Mouse (Mus musculus) thymus, adult 2 months (tissue): Measurements from ENCODE around the gene Gm37240. TPM values are rescaled to one million over a fixed set of nuclear protein-coding genes. Genes with fewer than 3 reads are reported as not detected.

ENCODE experiments used
- DNase-seq: peaks from one replicate; pipeline ENCODE4 v3.0.0; 2021
- H3K27ac ChIP-seq: fragments of 200-500 bp; 2 replicates; pipeline ENCODE4 v1.5.1; 2012; ENCODE audit warnings: low read length, control low read depth; ENCODE audit not compliant: control insufficient read depth, insufficient read depth
- H3K27me3 ChIP-seq: fragments of 200-500 bp; 2 replicates; pipeline ENCODE4 v1.6.1; 2012; ENCODE audit warnings: mild to moderate bottlenecking, low read length, moderate library complexity, mixed read lengths; ENCODE audit not compliant: control insufficient read depth, insufficient read depth
- H3K36me3 ChIP-seq: fragments of 200-500 bp; 2 replicates; pipeline ENCODE4 v1.6.1; 2012; ENCODE audit warnings: mild to moderate bottlenecking, low read length, moderate library complexity; ENCODE audit not compliant: control insufficient read depth, insufficient read depth
- H3K4me1 ChIP-seq: fragments of 200-500 bp; replicated peaks from 2 replicates; pipeline ENCODE4 v1.6.1; 2012; ENCODE audit warnings: low read length; ENCODE audit not compliant: control insufficient read depth, insufficient read depth
- H3K4me3 ChIP-seq: fragments of 200-500 bp; 2 replicates; pipeline ENCODE4 v1.5.1; 2012; ENCODE audit warnings: mild to moderate bottlenecking, low read length, control low read depth, moderate library complexity; ENCODE audit not compliant: control insufficient read depth, insufficient read depth
- CTCF ChIP-seq: fragments of 200-500 bp; IDR thresholded peaks from 2 replicates; pipeline ENCODE4 v1.5.1; 2012; ENCODE audit warnings: mild to moderate bottlenecking, control low read depth, low read length, moderate library complexity, borderline replicate concordance; ENCODE audit not compliant: control insufficient read depth, poor library complexity, insufficient read depth; ENCODE audit errors: extremely low read depth
- POLR2A ChIP-seq: fragments of 200-500 bp; IDR thresholded peaks from 2 replicates; pipeline ENCODE4 v1.6.1; 2012; ENCODE audit warnings: mild to moderate bottlenecking, low read length, control low read depth, moderate library complexity; ENCODE audit not compliant: control insufficient read depth, poor library complexity, insufficient read depth; ENCODE audit errors: extremely low read depth
- WGBS: fragments of 180-500 bp; shearing (Covaris S2); methylation state at CpG from one replicate; pipeline ENCODE4 v1.1.7; 2018; 5-methylcytosine and 5-hydroxymethylcytosine counted together
- polyA plus RNA-seq: library from polyadenylated mRNA; depleted of rRNA; stranded (reverse); fragments of >200 nt; gene quantifications from 2 replicates; pipeline ENCODE4 v1.2.3, GENCODE M21; 2012

The Gm37240 gene
- polyA plus RNA-seq, 1 experiment, result 7.0 TPM

- H3K4me1 ChIP-seq, result no peaks in the 10 kb centered on the region
- TF ChIP-seq CTCF (no peak), POLR2A (no peak)
- H3K27me3 ChIP-seq, result no peaks in the 10 kb centered on the region
- H3K36me3 ChIP-seq, result peaks cover 12% of the 10 kb centered on the region
- no peak for DNase-seq
- no peak overlapping the region for H3K4me3 ChIP-seq
- no peak overlapping the region for H3K27ac ChIP-seq
- WGBS, result 93% methylated on average over 2 of the region's 2 CpGs
Measured at GRCm38 (mm10) chr3:84701509-84701908, 1185.8 kb downstream of the Gm37240 start.

GRCm38 (mm10) chr3:84696428-84696917, 1190.8 kb downstream of the Gm37240 start:
- H3K27ac ChIP-seq, result no peak overlapping the region
- no peak for TF ChIP-seq CTCF
- no peak for TF ChIP-seq POLR2A

DNA sequence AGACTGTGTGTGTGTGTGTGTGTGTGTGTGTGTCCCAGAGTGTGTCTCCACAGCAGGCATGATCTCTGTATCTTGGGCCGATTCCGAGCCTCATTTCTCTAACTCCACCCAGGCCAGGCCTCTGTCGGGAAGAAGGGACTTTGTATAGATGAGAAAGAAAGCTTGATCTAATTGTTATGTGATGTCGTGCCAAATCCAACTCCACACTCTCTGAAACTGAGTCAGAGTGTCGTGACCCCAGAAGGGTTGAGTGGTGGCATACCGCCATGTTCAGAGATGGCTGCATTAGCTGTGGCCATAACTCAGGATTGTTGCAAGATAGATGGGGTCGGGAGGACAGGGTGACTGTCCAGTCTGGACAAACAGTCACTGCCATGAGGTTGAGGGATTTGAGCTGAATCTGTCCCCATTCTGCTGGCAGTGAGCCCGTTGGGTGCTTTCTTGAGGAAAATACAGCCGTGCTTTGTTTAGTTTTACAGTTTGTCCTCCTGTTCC, 1191.4 kb downstream of the Gm37240 start:
- Histone ChIP-seq H3K36me3 (no peaks in the 10 kb centered on the region), H3K4me3 (no peak overlapping the region), H3K27me3 (no peaks in the 10 kb centered on the region), H3K27ac (no peak overlapping the region), H3K4me1 (no peaks in the 10 kb centered on the region)
- WGBS, result 96% methylated on average over 9 of the region's 9 CpGs
- no peak for TF ChIP-seq POLR2A
- TF ChIP-seq CTCF, result no peak
- no peak for DNase-seq

More at GRCm38 (mm10) chr3:84696428-84696917, 1190.8 kb downstream of the Gm37240 start:
- H3K36me3 ChIP-seq, result peaks cover 1% of the 10 kb centered on the region; the same call in 1 of the 2 replicates
- 94% methylated on average over 18 of the region's 18 CpGs for WGBS
- DNase-seq, result no peak
- no peaks in the 10 kb centered on the region for H3K4me1 ChIP-seq
- no peaks in the 10 kb centered on the region for H3K27me3 ChIP-seq
- H3K4me3 ChIP-seq, result no peak overlapping the region

GRCm38 (mm10) chr3:84695418-84695817, 1191.9 kb downstream of the Gm37240 start:
- H3K36me3 ChIP-seq, result no peaks in the 10 kb centered on the region
- TF ChIP-seq POLR2A, result no peak
- no peak for TF ChIP-seq CTCF
- H3K27ac ChIP-seq, result no peak overlapping the region
- H3K4me1 ChIP-seq, result no peaks in the 10 kb centered on the region
- 90% methylated on average over 9 of the region's 9 CpGs for WGBS
- no peak for DNase-seq
- H3K4me3 ChIP-seq, result no peak overlapping the region
- H3K27me3 ChIP-seq, result no peaks in the 10 kb centered on the region

GRCm38 (mm10) chr3:84693886-84694285, 1193.4 kb downstream of the Gm37240 start:
- WGBS, result 95% methylated on average over 10 of the region's 10 CpGs
- TF ChIP-seq CTCF (no peak), POLR2A (no peak)
- Histone ChIP-seq H3K27ac (no peak overlapping the region), H3K27me3 (no peaks in the 10 kb centered on the region), H3K4me1 (no peaks in the 10 kb centered on the region), H3K36me3 (no peaks in the 10 kb centered on the region), H3K4me3 (no peak overlapping the region)
- no peak for DNase-seq

GRCm38 (mm10) chr3:84692647-84693199, 1194.6 kb downstream of the Gm37240 start:
- Histone ChIP-seq H3K27ac (no peak overlapping the region), H3K27me3 (no peaks in the 10 kb centered on the region), H3K36me3 (no peaks in the 10 kb centered on the region), H3K4me3 (no peak overlapping the region), H3K4me1 (peaks cover 4% of the 10 kb centered on the region; the same call in 1 of the 2 replicates)
- 73% methylated on average over 4 of the region's 4 CpGs for WGBS
- TF ChIP-seq POLR2A, result no peak
- no peak for TF ChIP-seq CTCF
- no peak for DNase-seq
